Mouse (Mus musculus): ENCODE measurements around the gene Egf. TPM values are rescaled to one million over a fixed set of nuclear protein-coding genes. Genes with fewer than 3 reads are reported as not detected.

Gene Egf
- polyA plus RNA-seq, 1 experiment from 2014 or later: 1.3 TPM

- no peaks in the 10 kb centered on the region for H3K27me3 ChIP-seq (ENCODE audit: control insufficient read depth, insufficient read depth, low read length)
- no peaks in the 10 kb centered on the region for H3K9me3 ChIP-seq (replicated peaks; ENCODE audit: control insufficient read depth, low read length)
- ATAC-seq (replicated peaks; ENCODE audit: insufficient number of reproducible peaks, low FRiP score, low TSS enrichment, low read depth) (no peak), DNase-seq (ENCODE audit: low spot score) (peak; percentile 57)
- H3K9ac ChIP-seq (replicated peaks; ENCODE audit: low read length): no peak overlapping the region
- H3K4me3 ChIP-seq (ENCODE audit: low read depth, low read length): no peak overlapping the region
- WGBS: 25% methylated on average over 8 of the region's 8 CpGs
- no peak overlapping the region for H3K4me2 ChIP-seq (ENCODE audit: low read depth, low read length)
- no peak overlapping the region for H3K27ac ChIP-seq (replicated peaks; ENCODE audit: low read depth, low read length)
- no peaks in the 10 kb centered on the region for H3K36me3 ChIP-seq (replicated peaks; ENCODE audit: control insufficient read depth, insufficient read depth, low read depth, low read length)
- no peaks in the 10 kb centered on the region for H3K4me1 ChIP-seq (ENCODE audit: control insufficient read depth, insufficient read depth, low read length)
Observed at GRCm38 (mm10) chr3:129730426-129730825, 24.7 kb downstream of the Egf start.

DNA sequence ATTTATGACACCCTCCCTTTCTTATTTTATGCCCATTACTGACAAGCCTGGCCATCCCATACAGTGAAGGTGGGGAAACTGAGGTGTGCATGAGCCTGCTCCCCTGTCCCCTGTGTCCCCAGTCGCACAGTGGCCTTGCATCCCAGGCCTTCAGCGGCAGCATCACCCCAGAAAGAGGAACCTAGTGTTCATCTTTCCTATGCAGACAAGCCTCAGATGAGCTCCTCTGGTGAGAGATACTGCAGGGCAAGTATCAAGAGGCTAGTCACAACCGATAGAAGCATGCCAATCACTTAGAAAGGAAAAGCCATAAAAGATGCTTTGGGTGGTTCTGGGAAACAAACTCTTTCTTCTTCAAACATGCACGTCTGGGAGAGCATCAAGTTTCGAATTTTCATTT is 25.2 kb downstream of the Egf start:
- WGBS: 73% methylated on average over 5 of the region's 5 CpGs

DNA sequence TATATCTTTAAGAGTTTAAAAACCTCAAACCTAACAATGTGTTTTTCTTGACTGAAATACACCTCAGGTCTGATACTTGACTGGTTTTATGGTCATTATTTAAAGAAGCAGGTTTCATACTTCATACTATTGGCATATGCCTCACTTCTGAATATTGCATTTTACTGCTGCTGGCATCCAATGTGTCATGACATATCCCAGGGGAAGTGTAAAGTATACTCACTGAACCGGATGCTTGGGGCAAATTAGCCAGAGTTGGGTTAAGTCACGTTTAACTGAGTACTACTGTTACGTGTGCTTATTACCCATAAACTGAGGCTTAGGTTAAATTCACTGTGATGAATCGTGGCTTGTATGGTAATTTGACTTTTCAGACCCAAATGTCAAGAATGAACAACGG is 29.5 kb downstream of the Egf start:
- H3K27ac ChIP-seq (replicated peaks; ENCODE audit: low read depth, low read length): no peak overlapping the region

More for the DNA sequence above, 25.2 kb downstream of the Egf start:
- no peaks in the 10 kb centered on the region for H3K4me1 ChIP-seq (ENCODE audit: control insufficient read depth, insufficient read depth, low read length)
- DNase-seq (ENCODE audit: low spot score) (no peak), ATAC-seq (replicated peaks; ENCODE audit: insufficient number of reproducible peaks, low FRiP score, low TSS enrichment, low read depth) (no peak)
- no peaks in the 10 kb centered on the region for H3K36me3 ChIP-seq (replicated peaks; ENCODE audit: control insufficient read depth, insufficient read depth, low read depth, low read length)
- no peaks in the 10 kb centered on the region for H3K27me3 ChIP-seq (ENCODE audit: control insufficient read depth, insufficient read depth, low read length)
- no peak overlapping the region for H3K9ac ChIP-seq (replicated peaks; ENCODE audit: low read length)
- H3K4me2 ChIP-seq (ENCODE audit: low read depth, low read length): no peak overlapping the region
- no peaks in the 10 kb centered on the region for H3K9me3 ChIP-seq (replicated peaks; ENCODE audit: control insufficient read depth, low read length)
- no peak overlapping the region for H3K27ac ChIP-seq (replicated peaks; ENCODE audit: low read depth, low read length)
- no peak overlapping the region for H3K4me3 ChIP-seq (ENCODE audit: low read depth, low read length)

GRCm38 (mm10) chr3:129724961-129725501 is 30.1 kb downstream of the Egf start:
- DNase-seq (ENCODE audit: low spot score) (peak; percentile 98), ATAC-seq (replicated peaks; ENCODE audit: insufficient number of reproducible peaks, low FRiP score, low TSS enrichment, low read depth) (peak; percentile 95)
- Histone ChIP-seq H3K27ac (replicated peaks; ENCODE audit: low read depth, low read length) (no peak overlapping the region), H3K36me3 (replicated peaks; ENCODE audit: control insufficient read depth, insufficient read depth, low read depth, low read length) (no peaks in the 10 kb centered on the region), H3K27me3 (ENCODE audit: control insufficient read depth, insufficient read depth, low read length) (no peaks in the 10 kb centered on the region), H3K9me3 (replicated peaks; ENCODE audit: control insufficient read depth, low read length) (no peaks in the 10 kb centered on the region), H3K4me3 (ENCODE audit: low read depth, low read length) (peak overlapping the region; percentile 43), H3K4me2 (ENCODE audit: low read depth, low read length) (peak overlapping the region; percentile 62), H3K4me1 (ENCODE audit: control insufficient read depth, insufficient read depth, low read length) (no peaks in the 10 kb centered on the region), H3K9ac (replicated peaks; ENCODE audit: low read length) (peak overlapping the region; percentile 54)
- WGBS: under 1% methylated on average over 24 of the region's 24 CpGs

More for the DNA sequence above, 29.5 kb downstream of the Egf start:
- Histone ChIP-seq H3K9ac (replicated peaks; ENCODE audit: low read length) (no peak overlapping the region), H3K27me3 (ENCODE audit: control insufficient read depth, insufficient read depth, low read length) (no peaks in the 10 kb centered on the region), H3K36me3 (replicated peaks; ENCODE audit: control insufficient read depth, insufficient read depth, low read depth, low read length) (no peaks in the 10 kb centered on the region), H3K4me2 (ENCODE audit: low read depth, low read length) (no peak overlapping the region), H3K4me3 (ENCODE audit: low read depth, low read length) (no peak overlapping the region; the same call in 1 of the 2 replicates), H3K4me1 (ENCODE audit: control insufficient read depth, insufficient read depth, low read length) (no peaks in the 10 kb centered on the region), H3K9me3 (replicated peaks; ENCODE audit: control insufficient read depth, low read length) (no peaks in the 10 kb centered on the region)
- DNase-seq (ENCODE audit: low spot score): no peak
- WGBS: 65% methylated on average over 5 of the region's 5 CpGs
- peak; percentile 14; the same call in 1 of the 2 replicates for ATAC-seq (replicated peaks; ENCODE audit: insufficient number of reproducible peaks, low FRiP score, low TSS enrichment, low read depth)

GRCm38 (mm10) chr3:129724505-129724904 is 30.6 kb downstream of the Egf start:
- no peak for DNase-seq (ENCODE audit: low spot score)
- ATAC-seq (replicated peaks; ENCODE audit: insufficient number of reproducible peaks, low FRiP score, low TSS enrichment, low read depth): peak; percentile 26; the same call in 1 of the 2 replicates
- Histone ChIP-seq H3K9ac (replicated peaks; ENCODE audit: low read length) (peak overlapping the region; percentile 54), H3K4me1 (ENCODE audit: control insufficient read depth, insufficient read depth, low read length) (no peaks in the 10 kb centered on the region), H3K4me2 (ENCODE audit: low read depth, low read length) (peak overlapping the region; percentile 62), H3K4me3 (ENCODE audit: low read depth, low read length) (peak overlapping the region; percentile 43), H3K9me3 (replicated peaks; ENCODE audit: control insufficient read depth, low read length) (no peaks in the 10 kb centered on the region), H3K27me3 (ENCODE audit: control insufficient read depth, insufficient read depth, low read length) (no peaks in the 10 kb centered on the region), H3K36me3 (replicated peaks; ENCODE audit: control insufficient read depth, insufficient read depth, low read depth, low read length) (no peaks in the 10 kb centered on the region), H3K27ac (replicated peaks; ENCODE audit: low read depth, low read length) (no peak overlapping the region)
- WGBS: 67% methylated on average over 5 of the region's 5 CpGs

GRCm38 (mm10) chr3:129723311-129723710 is 31.8 kb downstream of the Egf start:
- WGBS: 70% methylated on average over 4 of the region's 4 CpGs
- no peaks in the 10 kb centered on the region for H3K27me3 ChIP-seq (ENCODE audit: control insufficient read depth, insufficient read depth, low read length)
- no peaks in the 10 kb centered on the region for H3K36me3 ChIP-seq (replicated peaks; ENCODE audit: control insufficient read depth, insufficient read depth, low read depth, low read length)
- DNase-seq (ENCODE audit: low spot score): no peak
- H3K9ac ChIP-seq (replicated peaks; ENCODE audit: low read length): no peak overlapping the region
- ATAC-seq (replicated peaks; ENCODE audit: insufficient number of reproducible peaks, low FRiP score, low TSS enrichment, low read depth): no peak
- no peak overlapping the region for H3K4me3 ChIP-seq (ENCODE audit: low read depth, low read length)
- no peak overlapping the region for H3K4me2 ChIP-seq (ENCODE audit: low read depth, low read length)
- no peak overlapping the region for H3K27ac ChIP-seq (replicated peaks; ENCODE audit: low read depth, low read length)
- H3K4me1 ChIP-seq (ENCODE audit: control insufficient read depth, insufficient read depth, low read length): no peaks in the 10 kb centered on the region
- H3K9me3 ChIP-seq (replicated peaks; ENCODE audit: control insufficient read depth, low read length): no peaks in the 10 kb centered on the region

- Histone ChIP-seq H3K4me3 (ENCODE audit: low read depth, low read length) (no peak overlapping the region), H3K36me3 (replicated peaks; ENCODE audit: control insufficient read depth, insufficient read depth, low read depth, low read length) (no peaks in the 10 kb centered on the region), H3K9me3 (replicated peaks; ENCODE audit: control insufficient read depth, low read length) (no peaks in the 10 kb centered on the region), H3K4me2 (ENCODE audit: low read depth, low read length) (no peak overlapping the region), H3K27ac (replicated peaks; ENCODE audit: low read depth, low read length) (no peak overlapping the region), H3K4me1 (ENCODE audit: control insufficient read depth, insufficient read depth, low read length) (no peaks in the 10 kb centered on the region), H3K9ac (replicated peaks; ENCODE audit: low read length) (no peak overlapping the region), H3K27me3 (ENCODE audit: control insufficient read depth, insufficient read depth, low read length) (no peaks in the 10 kb centered on the region)
- ATAC-seq (replicated peaks; ENCODE audit: insufficient number of reproducible peaks, low FRiP score, low TSS enrichment, low read depth) (no peak), DNase-seq (ENCODE audit: low spot score) (no peak)
- WGBS: 67% methylated on average over 15 of the region's 15 CpGs
Observed at GRCm38 (mm10) chr3:129714542-129715145, 40.5 kb downstream of the Egf start.

DNA sequence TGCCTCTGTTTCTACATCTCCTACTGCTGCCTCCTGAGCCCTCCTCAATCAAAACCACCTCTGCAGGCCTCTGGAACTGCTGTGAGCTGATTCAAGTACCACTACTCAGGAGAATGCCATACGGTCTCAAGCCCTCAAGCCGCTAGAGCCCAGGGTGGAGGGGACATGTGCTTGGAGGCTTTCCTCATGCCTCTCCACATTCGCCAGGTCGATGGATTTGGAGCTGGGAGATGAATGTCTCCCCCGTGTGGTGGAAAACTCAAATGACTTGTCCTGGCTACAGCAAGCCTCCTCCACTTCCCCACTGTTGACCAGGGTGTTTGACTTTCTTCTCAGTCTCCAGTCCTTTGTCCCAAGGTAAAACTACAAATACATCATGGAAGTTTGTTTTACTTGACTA is 47.0 kb downstream of the Egf start:
- Histone ChIP-seq H3K4me1 (ENCODE audit: control insufficient read depth, insufficient read depth, low read length) (no peaks in the 10 kb centered on the region), H3K4me2 (ENCODE audit: low read depth, low read length) (no peak overlapping the region), H3K9ac (replicated peaks; ENCODE audit: low read length) (no peak overlapping the region), H3K27me3 (ENCODE audit: control insufficient read depth, insufficient read depth, low read length) (no peaks in the 10 kb centered on the region), H3K9me3 (replicated peaks; ENCODE audit: control insufficient read depth, low read length) (no peaks in the 10 kb centered on the region), H3K4me3 (ENCODE audit: low read depth, low read length) (no peak overlapping the region), H3K36me3 (replicated peaks; ENCODE audit: control insufficient read depth, insufficient read depth, low read depth, low read length) (no peaks in the 10 kb centered on the region), H3K27ac (replicated peaks; ENCODE audit: low read depth, low read length) (no peak overlapping the region)
- no peak for ATAC-seq (replicated peaks; ENCODE audit: insufficient number of reproducible peaks, low FRiP score, low TSS enrichment, low read depth)
- WGBS: 15% methylated on average over 5 of the region's 5 CpGs
- peak; percentile 77 for DNase-seq (ENCODE audit: low spot score)

Data from embryonic facial prominence, embryonic 11.5 days (tissue).